Mouse (Mus musculus) heart, adult 2 months (tissue): ENCODE measurements around the gene Dnal1. TPM values are rescaled to one million over a fixed set of nuclear protein-coding genes. Genes with fewer than 3 reads are reported as not detected.

Experiments used
- DNase-seq, 2 experiments: peaks; one replicate each; pipeline ENCODE4 v3.0.0; 2021
- H3K27ac ChIP-seq: fragments of 200-600 bp; 2 replicates; pipeline ENCODE4 v1.8.1; 2022
- H3K27me3 ChIP-seq: fragments of 200-500 bp; 2 replicates; pipeline ENCODE4 v1.6.1; 2012; ENCODE audit warnings: mild to moderate bottlenecking, low read length, inconsistent platforms, mixed read lengths; ENCODE audit not compliant: control insufficient read depth, insufficient read depth
- H3K36me3 ChIP-seq: fragments of 200-500 bp; 2 replicates; pipeline ENCODE4 v1.6.1; 2012; ENCODE audit warnings: low read length, inconsistent platforms; ENCODE audit not compliant: control insufficient read depth, insufficient read depth
- H3K4me1 ChIP-seq: fragments of 200-500 bp; 2 replicates; pipeline ENCODE4 v1.6.1; 2011; ENCODE audit warnings: low read length; ENCODE audit not compliant: control insufficient read depth, insufficient read depth
- H3K4me3 ChIP-seq: fragments of 200-600 bp; 2 replicates; pipeline ENCODE4 v1.8.1; 2022
- H3K79me2 ChIP-seq: fragments of 200-500 bp; replicated peaks from 2 replicates; pipeline ENCODE4 v1.6.1; 2012; ENCODE audit warnings: mild to moderate bottlenecking, inconsistent platforms, low read length, moderate library complexity, mixed read lengths; ENCODE audit not compliant: control insufficient read depth, insufficient read depth
- H3K9ac ChIP-seq: fragments of 200-500 bp; 2 replicates; pipeline ENCODE4 v1.6.1; 2012; ENCODE audit warnings: low read depth, mild to moderate bottlenecking, control low read depth, inconsistent platforms, low read length, mixed read lengths
- CTCF ChIP-seq: fragments of 200-600 bp; IDR thresholded peaks from 2 replicates; pipeline ENCODE4 v1.8.1; 2022; ENCODE audit warnings: antibody characterized with exemption, mild to moderate bottlenecking, moderate library complexity
- EP300 ChIP-seq: fragments of 200-500 bp; IDR thresholded peaks from 2 replicates; pipeline ENCODE4 v1.6.1; 2011; ENCODE audit warnings: low read depth, low read length, control low read depth; ENCODE audit not compliant: insufficient read depth
- POLR2A ChIP-seq: fragments of 200-500 bp; IDR thresholded peaks from 2 replicates; pipeline ENCODE4 v1.6.1; 2011; ENCODE audit warnings: mild to moderate bottlenecking, low read depth, low read length, control low read depth; ENCODE audit not compliant: insufficient read depth
- WGBS: fragments of 180-500 bp; shearing (Covaris S2); methylation state at CpG from one replicate; pipeline ENCODE4 v1.1.7; 2018; 5-methylcytosine and 5-hydroxymethylcytosine counted together
- intact Hi-C: fragments of 180-260 bp; cut with DNase I; formaldehyde crosslinking; loops from one replicate; pipeline ENCODE4 v1.15.1; 2025
- polyA plus RNA-seq: library from polyadenylated mRNA; depleted of rRNA; stranded (reverse); fragments of >200 nt; gene quantifications from 2 replicates; pipeline ENCODE4 v1.2.3, GENCODE M21; 2012
- total RNA-seq, 2 experiments: library from RNA; stranded (reverse); gene quantifications; 2 replicates each; pipeline ENCODE4 v1.2.3; 2021

The Dnal1 gene
- total and polyA plus RNA-seq, 3 experiments = 3.4 to 7.9 (median 6.9) TPM

DNA sequence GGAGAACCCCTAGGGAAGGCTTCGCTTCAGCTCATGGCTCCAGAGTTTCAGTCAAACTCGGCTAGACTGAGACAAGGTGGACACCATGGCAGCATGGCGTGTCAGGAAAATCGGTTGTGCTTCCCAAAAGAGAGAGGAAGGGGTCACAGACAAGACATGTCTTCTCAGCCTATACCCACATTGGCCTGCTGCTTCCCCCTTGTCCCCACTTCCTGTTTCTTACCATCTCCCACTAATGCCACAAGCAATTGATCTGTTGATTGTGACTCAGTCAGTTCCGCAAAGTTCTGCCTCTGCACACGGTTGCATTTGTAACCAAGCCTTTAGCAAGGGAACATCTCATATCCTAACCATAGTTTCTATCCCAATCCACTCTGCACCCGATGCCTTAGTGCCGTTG lies 15.8 kb downstream of the Dnal1 start:
- Histone ChIP-seq H3K79me2 (no peaks in the 10 kb centered on the region), H3K4me1 (no peaks in the 10 kb centered on the region), H3K27ac (no peak overlapping the region), H3K27me3 (no peaks in the 10 kb centered on the region), H3K9ac (no peak overlapping the region), H3K4me3 (no peak overlapping the region), H3K36me3 (no peaks in the 10 kb centered on the region)
- 90% methylated on average over 8 of the region's 8 CpGs for WGBS
- intact Hi-C loops = no loop called here
- no peak for TF ChIP-seq EP300
- no peak for TF ChIP-seq CTCF
- TF ChIP-seq POLR2A = no peak
- no peak for DNase-seq

DNA sequence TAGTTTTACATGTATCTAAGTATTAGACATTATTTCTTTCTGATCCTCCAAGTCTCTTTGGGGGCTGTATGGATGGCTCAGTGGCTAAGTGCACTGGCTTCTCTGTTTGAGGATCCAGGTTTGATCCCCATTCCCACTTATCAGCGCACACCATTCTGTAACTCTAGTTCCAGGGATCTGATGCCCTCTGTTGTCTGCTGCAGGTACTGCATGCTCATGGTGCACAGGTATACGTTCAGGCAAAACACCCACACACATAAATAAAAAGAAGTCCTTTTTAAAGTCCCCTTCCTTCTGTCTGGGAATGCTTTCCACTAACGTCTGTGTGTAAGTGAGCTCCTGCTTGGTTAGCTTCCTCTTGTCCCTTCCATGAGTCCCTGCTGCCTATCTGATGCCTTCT lies 18.1 kb downstream of the Dnal1 start:
- no peak for DNase-seq
- no peaks in the 10 kb centered on the region for H3K36me3 ChIP-seq

DNA sequence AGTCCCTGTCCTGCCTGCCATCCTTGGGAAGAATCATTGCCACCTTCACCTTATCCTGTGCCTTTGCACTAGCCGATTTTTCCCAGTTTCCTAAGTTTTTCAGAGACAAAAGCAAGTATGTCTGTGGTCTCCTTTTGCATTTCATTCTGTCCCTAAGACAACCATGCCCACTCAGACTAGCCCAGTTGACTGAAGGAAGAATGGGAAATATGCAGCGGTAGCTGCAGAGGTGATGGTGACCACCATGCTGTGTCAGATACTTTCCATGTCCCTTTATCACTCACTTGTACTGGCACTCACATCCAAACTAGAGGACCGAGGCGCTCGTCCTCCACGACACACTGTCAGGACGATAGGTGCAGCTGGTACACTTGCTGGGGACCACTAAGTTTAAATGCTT lies 23.0 kb downstream of the Dnal1 start:
- DNase-seq = no peak
- no peak for TF ChIP-seq POLR2A
- Histone ChIP-seq H3K36me3 (no peaks in the 10 kb centered on the region), H3K27me3 (no peaks in the 10 kb centered on the region), H3K9ac (no peak overlapping the region), H3K4me1 (no peaks in the 10 kb centered on the region), H3K79me2 (no peaks in the 10 kb centered on the region), H3K4me3 (no peak overlapping the region), H3K27ac (no peak overlapping the region)
- WGBS = 92% methylated on average over 7 of the region's 7 CpGs
- intact Hi-C loops = no loop called here

More for the DNA sequence above, 18.1 kb downstream of the Dnal1 start:
- Histone ChIP-seq H3K9ac (no peak overlapping the region), H3K27me3 (no peaks in the 10 kb centered on the region), H3K4me3 (no peak overlapping the region), H3K79me2 (no peaks in the 10 kb centered on the region), H3K27ac (no peak overlapping the region), H3K4me1 (no peaks in the 10 kb centered on the region)
- TF ChIP-seq CTCF (peak; percentile 68), EP300 (no peak)
- intact Hi-C loops = no loop called here
- 76% methylated on average over 3 of the region's 3 CpGs for WGBS

DNA sequence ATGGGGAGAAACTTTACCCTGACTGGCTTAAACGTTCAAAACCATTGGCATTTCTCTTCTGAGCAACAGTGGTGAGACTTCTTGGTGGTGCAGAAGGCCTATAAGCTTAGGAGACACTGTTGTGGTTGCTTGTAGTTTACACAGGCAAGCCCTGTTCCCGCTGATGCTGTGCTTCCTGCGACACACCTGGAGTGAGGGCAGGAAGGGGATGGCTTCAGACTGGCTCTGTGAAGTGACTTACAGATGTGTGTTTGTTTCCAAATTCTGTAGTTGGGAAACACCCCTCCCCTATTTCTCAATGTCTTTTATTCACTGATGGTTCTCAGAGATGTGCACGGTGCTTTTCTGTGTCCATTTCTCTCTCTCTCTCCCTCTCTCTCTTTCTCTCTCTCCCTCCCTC lies 26.0 kb downstream of the Dnal1 start:
- H3K79me2 ChIP-seq = no peaks in the 10 kb centered on the region
- no peak overlapping the region for H3K9ac ChIP-seq
- no peak for DNase-seq
- no peaks in the 10 kb centered on the region for H3K27me3 ChIP-seq
- no peaks in the 10 kb centered on the region for H3K36me3 ChIP-seq
- intact Hi-C loops = no loop called here
- no peak overlapping the region for H3K27ac ChIP-seq
- no peak overlapping the region for H3K4me3 ChIP-seq
- 77% methylated on average over 4 of the region's 4 CpGs for WGBS
- TF ChIP-seq EP300 (no peak), POLR2A (no peak), CTCF (no peak)
- H3K4me1 ChIP-seq = no peaks in the 10 kb centered on the region

GRCm38 (mm10) chr12:84141271-84141670 lies 27.1 kb downstream of the Dnal1 start:
- Histone ChIP-seq H3K4me3 (no peak overlapping the region), H3K4me1 (no peaks in the 10 kb centered on the region), H3K27me3 (no peaks in the 10 kb centered on the region), H3K27ac (no peak overlapping the region), H3K36me3 (no peaks in the 10 kb centered on the region), H3K79me2 (no peaks in the 10 kb centered on the region), H3K9ac (no peak overlapping the region)
- intact Hi-C loops = no loop called here
- DNase-seq = no peak
- TF ChIP-seq EP300 = no peak
- no peak for TF ChIP-seq POLR2A
- no peak for TF ChIP-seq CTCF
- WGBS = 89% methylated on average over 4 of the region's 4 CpGs

GRCm38 (mm10) chr12:84142281-84143050 lies 28.3 kb downstream of the Dnal1 start:
- 81% methylated on average over 14 of the region's 14 CpGs for WGBS
- no peak overlapping the region for H3K27ac ChIP-seq
- TF ChIP-seq POLR2A (no peak), EP300 (no peak), CTCF (no peak)
- H3K36me3 ChIP-seq = no peaks in the 10 kb centered on the region
- no peaks in the 10 kb centered on the region for H3K27me3 ChIP-seq
- no peak for DNase-seq
- no peak overlapping the region for H3K4me3 ChIP-seq
- no peaks in the 10 kb centered on the region for H3K79me2 ChIP-seq
- H3K4me1 ChIP-seq = no peaks in the 10 kb centered on the region
- H3K9ac ChIP-seq = no peak overlapping the region
- intact Hi-C loops = no loop called here
